Mouse (Mus musculus) liver, postnatal 0 days (tissue): Measurements from ENCODE around the gene Cd96. TPM values are rescaled to one million over a fixed set of nuclear protein-coding genes. Genes with fewer than 3 reads are reported as not detected.
A peak's percentile ranks its signal among the peaks of the same experiment; 100 is the strongest.
"Not testable (repeated sequence)": the region's sequence is repeated elsewhere in the genome, so short reads cannot be mapped to it uniquely, and the experiment has no call there.

Experiments used
- ATAC-seq: fragments of 200-750 bp; cut with Nextera tagmentation; 2 replicates; pipeline ENCODE4 v1.8.0; 2017; ENCODE audit warnings: mild to moderate bottlenecking, moderate library complexity
- DNase-seq: peaks from one replicate; pipeline ENCODE4 v3.0.0-alpha.2; 2016
- H3K27ac ChIP-seq: fragments of 300-500 bp; sonication (generic); 2 replicates; pipeline ENCODE4 v1.5.1; 2014; ENCODE audit warnings: antibody characterized with exemption, moderate library complexity, mild to moderate bottlenecking, low read depth
- H3K27me3 ChIP-seq: fragments of 300-500 bp; sonication (generic); 2 replicates; pipeline ENCODE4 v1.6.1; 2014; ENCODE audit warnings: low read length, control low read depth, mixed read lengths; ENCODE audit not compliant: insufficient read depth
- H3K36me3 ChIP-seq: fragments of 300-500 bp; sonication (generic); replicated peaks from 2 replicates; pipeline ENCODE4 v1.6.1; 2014; ENCODE audit warnings: mild to moderate bottlenecking, control low read depth, low read length, moderate library complexity, mixed read lengths; ENCODE audit not compliant: insufficient read depth
- H3K4me1 ChIP-seq: fragments of 300-500 bp; sonication (generic); 2 replicates; pipeline ENCODE4 v1.6.1; 2014; ENCODE audit warnings: antibody characterized with exemption, mild to moderate bottlenecking, control low read depth; ENCODE audit not compliant: insufficient read depth
- H3K4me2 ChIP-seq: fragments of 300-500 bp; sonication (generic); 2 replicates; pipeline ENCODE4 v1.6.1; 2014; ENCODE audit warnings: low read depth, mild to moderate bottlenecking, low read length, moderate library complexity, mixed read lengths
- H3K4me3 ChIP-seq: fragments of 300-500 bp; sonication (generic); 2 replicates; pipeline ENCODE4 v1.5.1; 2014; ENCODE audit warnings: low read depth, low read length
- H3K9ac ChIP-seq: fragments of 300-500 bp; sonication (generic); replicated peaks from 2 replicates; pipeline ENCODE4 v1.6.1; 2014; ENCODE audit warnings: mild to moderate bottlenecking, moderate library complexity
- H3K9me3 ChIP-seq: fragments of 300-500 bp; sonication (generic); 2 replicates; pipeline ENCODE4 v1.6.1; 2016; ENCODE audit warnings: mild to moderate bottlenecking, control low read depth, low read length, mixed read lengths
- CTCF ChIP-seq: sonication (generic); IDR thresholded peaks from 2 replicates; pipeline ENCODE4 v1.5.1; 2016; ENCODE audit warnings: antibody characterized with exemption, low read depth
- EP300 ChIP-seq: IDR thresholded peaks from 2 replicates; pipeline ENCODE4 v1.6.1; 2016; ENCODE audit warnings: antibody characterized with exemption, low read depth, mild to moderate bottlenecking
- whole genome bisulfite sequencing: fragments of 180-500 bp; shearing (Covaris S2); extraction: QIAGEN DNeasy Blood & Tissue Kit; methylation state at CpG from one replicate; pipeline ENCODE4 v1.1.7; 2014; ENCODE audit not compliant: insufficient replicate concordance; 5-methylcytosine and 5-hydroxymethylcytosine counted together
- polyA plus RNA-seq: library from polyadenylated mRNA; unstranded; fragments of >200 nt; fragmentation: Nextera tagmentation; extraction: Ambion mirVana; gene quantifications from 2 replicates; pipeline ENCODE4 v1.2.1, GENCODE M21; 2015

Cd96 gene
- 0.20 and 0.27 TPM in 2 replicates for polyA plus RNA-seq

DNA sequence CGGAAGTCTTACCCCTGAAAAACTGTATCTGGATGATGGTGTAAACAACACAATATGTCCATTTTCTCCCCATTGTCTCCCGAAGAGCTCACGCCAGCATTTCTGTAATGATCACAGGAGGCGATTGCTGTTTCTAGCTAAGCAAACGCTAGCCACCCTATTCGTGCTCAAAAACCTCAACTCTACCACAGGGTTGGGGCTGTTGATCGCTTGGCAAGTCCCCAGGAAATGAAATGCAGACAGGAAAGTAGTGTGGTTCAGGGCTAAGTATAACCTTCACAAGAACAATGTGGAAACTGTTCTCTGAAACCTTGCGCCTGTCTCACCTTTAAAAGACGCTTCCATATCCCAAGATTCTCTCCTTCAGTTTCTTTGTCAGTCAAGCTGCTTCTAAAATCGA lies at the start of gene Cd96:
Gene Cd96 (minus strand): TSS at position 232 of the 400 bp plus-strand sequence.
- Histone ChIP-seq H3K27me3 (no peaks in the 10 kb centered on the region), H3K4me3 (no peak within 1 kb of the TSS), H3K4me2 (no peak within 1 kb of the TSS), H3K9ac (no peak within 1 kb of the TSS), H3K27ac (no peak within 1 kb of the TSS), H3K9me3 (no peaks in the 10 kb centered on the region), H3K4me1 (no peaks in the 10 kb centered on the region), H3K36me3 (no peaks in the 10 kb centered on the region)
- 37% methylated on average over 10 of the region's 10 CpGs for WGBS
- no peak for TF ChIP-seq EP300
- TF ChIP-seq CTCF = no peak
- ATAC-seq = no peak
- DNase-seq = no peak

DNA sequence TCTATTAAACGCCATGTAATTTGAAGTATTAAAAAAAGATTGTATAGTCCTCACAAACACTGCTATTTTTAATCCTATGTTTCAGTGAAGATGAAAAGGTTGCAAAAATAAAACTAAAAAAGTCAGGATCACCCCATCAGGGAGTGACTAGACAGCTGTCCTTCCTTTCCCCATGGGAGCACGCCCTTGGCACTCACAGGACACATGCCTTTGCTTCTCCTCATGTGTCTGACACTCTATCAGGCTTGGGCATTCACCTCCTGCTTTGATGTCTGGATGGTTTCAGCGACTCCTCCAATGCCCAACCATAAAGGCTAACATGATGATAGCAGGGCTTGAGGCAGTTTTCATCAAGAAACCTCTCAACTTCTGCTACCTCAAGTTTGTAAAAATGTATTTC lies 46.9 kb upstream of the Cd96 start:
- ATAC-seq = no peak
- H3K27ac ChIP-seq = no peak overlapping the region
- no peak for DNase-seq
- no peak overlapping the region for H3K4me3 ChIP-seq
- H3K9ac ChIP-seq = no peak overlapping the region
- H3K36me3 ChIP-seq = no peaks in the 10 kb centered on the region
- H3K27me3 ChIP-seq = no peaks in the 10 kb centered on the region
- H3K4me1 ChIP-seq = no peaks in the 10 kb centered on the region
- no peak overlapping the region for H3K4me2 ChIP-seq
- no peak for TF ChIP-seq EP300
- no peak for TF ChIP-seq CTCF
- WGBS = 77% methylated on average over 3 of the region's 3 CpGs
- no peaks in the 10 kb centered on the region for H3K9me3 ChIP-seq

DNA sequence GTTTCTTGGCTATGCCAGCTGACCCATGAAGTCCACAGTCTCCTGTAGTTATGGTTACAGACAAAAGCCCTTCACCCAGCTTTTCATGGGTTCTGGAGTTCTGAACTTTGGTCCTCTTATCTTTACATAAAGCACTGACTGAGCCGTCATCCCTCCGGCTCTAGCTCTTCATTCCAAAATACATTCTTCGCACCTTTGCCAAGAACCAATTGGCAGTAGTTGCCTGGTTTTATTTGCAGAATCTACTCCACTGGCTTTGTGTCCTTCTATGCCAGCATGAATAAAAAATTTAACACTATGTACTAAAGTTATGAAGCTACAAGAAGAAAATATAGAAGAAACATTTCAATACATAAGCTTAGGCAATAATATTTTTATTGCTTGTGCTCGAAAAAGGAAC lies 45.3 kb upstream of the Cd96 start:
- TF ChIP-seq CTCF (no peak), EP300 (no peak)
- Histone ChIP-seq H3K9me3 (no peaks in the 10 kb centered on the region), H3K4me2 (no peak overlapping the region)

DNA sequence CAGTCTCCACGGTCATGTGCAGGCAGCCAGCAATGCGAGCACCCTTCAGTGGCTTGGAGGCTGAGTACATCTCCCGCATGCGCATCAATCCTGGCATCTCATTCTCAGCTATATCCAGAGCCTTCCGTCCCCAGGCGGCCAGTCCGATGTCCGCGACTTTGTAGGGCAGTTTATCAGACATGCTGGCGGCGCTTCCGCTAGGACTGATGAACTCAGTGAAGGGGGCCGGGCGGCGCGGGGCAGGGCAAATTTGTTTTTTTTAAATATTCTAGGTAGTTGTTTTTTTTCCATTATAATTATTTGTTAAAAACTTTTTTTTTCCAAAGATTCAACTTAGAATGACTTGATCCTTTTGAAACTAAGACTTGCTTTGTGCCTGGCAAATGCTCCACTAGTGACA lies 34.8 kb upstream of the Cd96 start, which contains the start of gene Gm4737:
Gene Gm4737 (minus strand): TSS at position 246 of the 400 bp plus-strand sequence.
- H3K4me2 ChIP-seq, H3K9ac ChIP-seq, DNase-seq, H3K27ac ChIP-seq, H3K4me3 ChIP-seq, H3K4me1 ChIP-seq, H3K9me3 ChIP-seq, ATAC-seq, H3K36me3 ChIP-seq, H3K27me3 ChIP-seq: not testable (repeated sequence)
- 95% methylated on average over 8 of the region's 16 CpGs for WGBS

More for the DNA sequence above, 45.3 kb upstream of the Cd96 start:
- Histone ChIP-seq H3K27ac (no peak overlapping the region), H3K4me1 (no peaks in the 10 kb centered on the region), H3K27me3 (no peaks in the 10 kb centered on the region), H3K9ac (no peak overlapping the region), H3K36me3 (no peaks in the 10 kb centered on the region), H3K4me3 (no peak overlapping the region)
- DNase-seq (no peak), ATAC-seq (no peak)
- 70% methylated on average over 4 of the region's 4 CpGs for WGBS

DNA sequence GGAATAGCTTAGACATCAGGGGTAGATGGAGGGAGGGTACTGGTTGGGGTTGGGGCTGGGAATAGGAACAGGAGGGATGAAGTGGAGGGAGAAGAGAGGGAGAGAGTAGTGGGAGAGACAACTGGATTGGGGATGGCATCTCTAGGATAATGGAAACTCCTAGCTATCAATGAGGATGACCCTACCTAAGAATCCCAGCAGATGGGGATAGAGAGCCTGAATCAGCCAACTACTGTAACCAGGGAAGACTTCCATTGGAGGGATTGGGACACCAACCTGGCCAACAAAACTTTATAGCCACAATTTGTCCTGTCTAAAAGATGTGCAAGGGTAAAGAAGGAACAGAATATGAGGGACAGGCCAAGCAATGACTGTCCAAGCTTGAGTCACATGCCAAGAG lies 31.1 kb upstream of the Cd96 start:
- H3K4me3 ChIP-seq = no peak overlapping the region
- TF ChIP-seq EP300 = no peak
- peak; percentile 19; the same call in 1 of the 2 replicates for TF ChIP-seq CTCF
- H3K4me1 ChIP-seq = no peaks in the 10 kb centered on the region
- H3K4me2 ChIP-seq = no peak overlapping the region
- DNase-seq (no peak), ATAC-seq (no peak)
- H3K9ac ChIP-seq = no peak overlapping the region
- no peaks in the 10 kb centered on the region for H3K27me3 ChIP-seq
- H3K36me3 ChIP-seq = no peaks in the 10 kb centered on the region
- H3K27ac ChIP-seq = no peak overlapping the region
- H3K9me3 ChIP-seq = no peaks in the 10 kb centered on the region

DNA sequence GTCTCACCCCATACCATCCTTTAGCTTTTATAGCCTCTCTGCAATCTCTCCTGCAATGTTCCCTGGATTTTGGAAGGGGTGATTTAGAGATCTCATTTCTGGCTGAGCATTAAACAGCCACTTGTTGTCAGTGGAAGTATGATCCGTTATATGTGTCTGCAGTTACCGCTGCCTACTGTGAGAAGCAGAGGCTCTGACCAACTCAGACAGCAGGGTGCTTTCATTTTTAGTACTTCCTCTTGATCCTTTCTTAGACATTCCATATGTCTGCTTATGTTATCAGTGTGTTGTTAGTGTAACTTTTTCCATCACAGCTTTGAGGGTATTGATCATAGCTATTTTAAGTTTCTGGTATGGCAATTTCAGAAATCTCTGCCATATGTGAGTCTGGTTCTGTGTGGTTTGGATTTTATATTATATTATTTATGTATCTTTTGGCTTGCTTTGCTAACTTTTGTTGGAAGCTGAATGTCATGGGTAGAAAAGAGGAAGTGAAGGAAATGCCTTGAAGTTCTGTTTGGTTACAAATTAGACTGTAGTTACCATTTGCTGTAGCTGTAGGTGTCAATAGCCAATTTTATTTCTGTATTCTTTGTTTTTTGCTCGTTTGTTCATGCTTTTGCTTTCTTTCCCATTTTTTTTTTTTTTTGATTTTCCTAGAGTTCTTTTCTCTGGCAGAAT lies 28.8 kb upstream of the Cd96 start:
- 33% methylated on average over 3 of the region's 3 CpGs for WGBS
- ATAC-seq (no peak), DNase-seq (no peak)
- Histone ChIP-seq H3K4me1 (no peaks in the 10 kb centered on the region), H3K27me3 (no peaks in the 10 kb centered on the region), H3K27ac (no peak overlapping the region), H3K9ac (no peak overlapping the region), H3K4me2 (no peak overlapping the region), H3K9me3 (no peaks in the 10 kb centered on the region), H3K4me3 (no peak overlapping the region), H3K36me3 (no peaks in the 10 kb centered on the region)
- TF ChIP-seq CTCF (no peak), EP300 (no peak)

DNA sequence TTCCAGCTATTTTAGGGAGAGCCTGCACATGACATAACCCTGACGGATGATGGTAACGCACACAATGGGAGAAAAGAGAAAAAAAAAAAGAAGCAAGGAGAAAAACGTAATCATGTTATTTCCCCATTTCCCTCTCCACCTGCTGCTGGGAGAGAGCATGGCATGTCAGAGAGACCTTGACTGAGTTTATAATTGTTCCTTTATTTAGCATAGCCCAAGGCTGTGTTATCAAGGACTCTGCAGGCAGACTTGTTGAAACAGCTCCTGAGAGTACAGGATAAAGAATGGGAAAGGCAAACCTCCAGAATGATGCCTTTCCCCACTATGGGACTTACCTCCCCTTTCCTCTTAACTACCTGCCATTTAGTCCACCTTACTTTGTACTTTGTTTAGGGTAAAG lies 26.9 kb upstream of the Cd96 start:
- no peaks in the 10 kb centered on the region for H3K4me1 ChIP-seq
- H3K9me3 ChIP-seq = no peaks in the 10 kb centered on the region
- H3K9ac ChIP-seq = no peak overlapping the region
- H3K4me2 ChIP-seq = no peak overlapping the region
- no peaks in the 10 kb centered on the region for H3K27me3 ChIP-seq
- no peak for DNase-seq
- ATAC-seq = no peak
- no peaks in the 10 kb centered on the region for H3K36me3 ChIP-seq
- WGBS = 75% methylated on average over 3 of the region's 3 CpGs
- TF ChIP-seq CTCF (no peak), EP300 (no peak)
- H3K4me3 ChIP-seq = no peak overlapping the region
- H3K27ac ChIP-seq = no peak overlapping the region
